Mouse (Mus musculus): Measurements from ENCODE around the gene Zfp286. TPM values are rescaled to one million over a fixed set of nuclear protein-coding genes. Genes with fewer than 3 reads are reported as not detected.
A peak's percentile ranks its signal among the peaks of the same experiment; 100 is the strongest.

The Zfp286 gene
- polyA plus RNA-seq, 1 experiment: 8.1 TPM

GRCm38 (mm10) chr11:62824211-62824610 lies 34.9 kb upstream of the Zfp286 start:
- Histone ChIP-seq H3K4me1 (ENCODE audit: control insufficient read depth, insufficient read depth, low read length) (peaks cover 9% of the 10 kb centered on the region), H3K4me3 (ENCODE audit: control insufficient read depth, low read depth, low read length) (no peak overlapping the region), H3K27ac (ENCODE audit: control insufficient read depth, insufficient read depth, low read depth, low read length) (no peak overlapping the region), H3K36me3 (ENCODE audit: control insufficient read depth, insufficient read depth, low read length) (no peaks in the 10 kb centered on the region), H3K27me3 (ENCODE audit: control insufficient read depth, insufficient read depth, low read length) (no peaks in the 10 kb centered on the region)
- TF ChIP-seq CTCF (IDR thresholded peaks at IDR 0.05; ENCODE audit: control insufficient read depth, insufficient read depth, insufficient replicate concordance, low read depth, low read length) (no peak), POLR2A (IDR thresholded peaks at IDR 0.05; ENCODE audit: control insufficient read depth, low read depth, low read length) (no peak)

- Histone ChIP-seq H3K4me1 (ENCODE audit: control insufficient read depth, insufficient read depth, low read length) (peaks cover 9% of the 10 kb centered on the region), H3K27ac (ENCODE audit: control insufficient read depth, insufficient read depth, low read depth, low read length) (no peak overlapping the region), H3K36me3 (ENCODE audit: control insufficient read depth, insufficient read depth, low read length) (no peaks in the 10 kb centered on the region), H3K4me3 (ENCODE audit: control insufficient read depth, low read depth, low read length) (no peak overlapping the region), H3K27me3 (ENCODE audit: control insufficient read depth, insufficient read depth, low read length) (no peaks in the 10 kb centered on the region)
- TF ChIP-seq POLR2A (IDR thresholded peaks at IDR 0.05; ENCODE audit: control insufficient read depth, low read depth, low read length) (no peak), CTCF (IDR thresholded peaks at IDR 0.05; ENCODE audit: control insufficient read depth, insufficient read depth, insufficient replicate concordance, low read depth, low read length) (no peak)
Measured at GRCm38 (mm10) chr11:62821893-62822292, 32.6 kb upstream of the Zfp286 start.

GRCm38 (mm10) chr11:62820661-62821437 lies 31.6 kb upstream of the Zfp286 start:
- peaks cover 9% of the 10 kb centered on the region for H3K4me1 ChIP-seq (ENCODE audit: control insufficient read depth, insufficient read depth, low read length)
- H3K27ac ChIP-seq (ENCODE audit: control insufficient read depth, insufficient read depth, low read depth, low read length): no peak overlapping the region
- TF ChIP-seq POLR2A (IDR thresholded peaks at IDR 0.05; ENCODE audit: control insufficient read depth, low read depth, low read length) (no peak), CTCF (IDR thresholded peaks at IDR 0.05; ENCODE audit: control insufficient read depth, insufficient read depth, insufficient replicate concordance, low read depth, low read length) (no peak)
- no peaks in the 10 kb centered on the region for H3K27me3 ChIP-seq (ENCODE audit: control insufficient read depth, insufficient read depth, low read length)
- peak overlapping the region; percentile 12 for H3K4me3 ChIP-seq (ENCODE audit: control insufficient read depth, low read depth, low read length)
- H3K36me3 ChIP-seq (ENCODE audit: control insufficient read depth, insufficient read depth, low read length): no peaks in the 10 kb centered on the region

- H3K4me1 ChIP-seq (ENCODE audit: control insufficient read depth, insufficient read depth, low read length): peaks cover 9% of the 10 kb centered on the region
- no peak within 1 kb of the TSS for H3K27ac ChIP-seq (ENCODE audit: control insufficient read depth, insufficient read depth, low read depth, low read length)
- H3K27me3 ChIP-seq (ENCODE audit: control insufficient read depth, insufficient read depth, low read length): no peaks in the 10 kb centered on the region
- peak within 1 kb of the TSS; percentile 12 for H3K4me3 ChIP-seq (ENCODE audit: control insufficient read depth, low read depth, low read length)
- TF ChIP-seq CTCF (IDR thresholded peaks at IDR 0.05; ENCODE audit: control insufficient read depth, insufficient read depth, insufficient replicate concordance, low read depth, low read length) (no peak), POLR2A (IDR thresholded peaks at IDR 0.05; ENCODE audit: control insufficient read depth, low read depth, low read length) (no peak)
- H3K36me3 ChIP-seq (ENCODE audit: control insufficient read depth, insufficient read depth, low read length): no peaks in the 10 kb centered on the region
Measured at GRCm38 (mm10) chr11:62820059-62820541, 30.8 kb upstream of the Zfp286 start, which contains the start of gene Trim16. Gene Trim16, plus strand, starts transcription at chr11:62820231.

GRCm38 (mm10) chr11:62819059-62819686 lies 29.9 kb upstream of the Zfp286 start:
- TF ChIP-seq POLR2A (IDR thresholded peaks at IDR 0.05; ENCODE audit: control insufficient read depth, low read depth, low read length) (no peak), CTCF (IDR thresholded peaks at IDR 0.05; ENCODE audit: control insufficient read depth, insufficient read depth, insufficient replicate concordance, low read depth, low read length) (no peak)
- Histone ChIP-seq H3K36me3 (ENCODE audit: control insufficient read depth, insufficient read depth, low read length) (no peaks in the 10 kb centered on the region), H3K27ac (ENCODE audit: control insufficient read depth, insufficient read depth, low read depth, low read length) (no peak overlapping the region), H3K4me3 (ENCODE audit: control insufficient read depth, low read depth, low read length) (no peak overlapping the region), H3K27me3 (ENCODE audit: control insufficient read depth, insufficient read depth, low read length) (no peaks in the 10 kb centered on the region), H3K4me1 (ENCODE audit: control insufficient read depth, insufficient read depth, low read length) (peaks cover 9% of the 10 kb centered on the region)

- Histone ChIP-seq H3K36me3 (ENCODE audit: control insufficient read depth, insufficient read depth, low read length) (no peaks in the 10 kb centered on the region), H3K27ac (ENCODE audit: control insufficient read depth, insufficient read depth, low read depth, low read length) (no peak overlapping the region), H3K27me3 (ENCODE audit: control insufficient read depth, insufficient read depth, low read length) (no peaks in the 10 kb centered on the region), H3K4me1 (ENCODE audit: control insufficient read depth, insufficient read depth, low read length) (peaks cover 9% of the 10 kb centered on the region), H3K4me3 (ENCODE audit: control insufficient read depth, low read depth, low read length) (no peak overlapping the region)
- TF ChIP-seq CTCF (IDR thresholded peaks at IDR 0.05; ENCODE audit: control insufficient read depth, insufficient read depth, insufficient replicate concordance, low read depth, low read length) (no peak), POLR2A (IDR thresholded peaks at IDR 0.05; ENCODE audit: control insufficient read depth, low read depth, low read length) (no peak)
Measured at GRCm38 (mm10) chr11:62816591-62816990, 27.3 kb upstream of the Zfp286 start.

GRCm38 (mm10) chr11:62815438-62815837 lies 26.2 kb upstream of the Zfp286 start:
- Histone ChIP-seq H3K27ac (ENCODE audit: control insufficient read depth, insufficient read depth, low read depth, low read length) (no peak overlapping the region), H3K27me3 (ENCODE audit: control insufficient read depth, insufficient read depth, low read length) (no peaks in the 10 kb centered on the region), H3K4me3 (ENCODE audit: control insufficient read depth, low read depth, low read length) (no peak overlapping the region), H3K4me1 (ENCODE audit: control insufficient read depth, insufficient read depth, low read length) (peaks cover 4% of the 10 kb centered on the region), H3K36me3 (ENCODE audit: control insufficient read depth, insufficient read depth, low read length) (no peaks in the 10 kb centered on the region)
- no peak for TF ChIP-seq CTCF (IDR thresholded peaks at IDR 0.05; ENCODE audit: control insufficient read depth, insufficient read depth, insufficient replicate concordance, low read depth, low read length)
- no peak for TF ChIP-seq POLR2A (IDR thresholded peaks at IDR 0.05; ENCODE audit: control insufficient read depth, low read depth, low read length)
